Mouse (Mus musculus): ENCODE results near the gene Gpr156. TPM values are rescaled to one million over a fixed set of nuclear protein-coding genes. Genes with fewer than 3 reads are reported as not detected.

Gpr156 gene
- total and polyA plus RNA-seq, 3 experiments, result 0.08 to 0.09 TPM; not detected in 1

DNA sequence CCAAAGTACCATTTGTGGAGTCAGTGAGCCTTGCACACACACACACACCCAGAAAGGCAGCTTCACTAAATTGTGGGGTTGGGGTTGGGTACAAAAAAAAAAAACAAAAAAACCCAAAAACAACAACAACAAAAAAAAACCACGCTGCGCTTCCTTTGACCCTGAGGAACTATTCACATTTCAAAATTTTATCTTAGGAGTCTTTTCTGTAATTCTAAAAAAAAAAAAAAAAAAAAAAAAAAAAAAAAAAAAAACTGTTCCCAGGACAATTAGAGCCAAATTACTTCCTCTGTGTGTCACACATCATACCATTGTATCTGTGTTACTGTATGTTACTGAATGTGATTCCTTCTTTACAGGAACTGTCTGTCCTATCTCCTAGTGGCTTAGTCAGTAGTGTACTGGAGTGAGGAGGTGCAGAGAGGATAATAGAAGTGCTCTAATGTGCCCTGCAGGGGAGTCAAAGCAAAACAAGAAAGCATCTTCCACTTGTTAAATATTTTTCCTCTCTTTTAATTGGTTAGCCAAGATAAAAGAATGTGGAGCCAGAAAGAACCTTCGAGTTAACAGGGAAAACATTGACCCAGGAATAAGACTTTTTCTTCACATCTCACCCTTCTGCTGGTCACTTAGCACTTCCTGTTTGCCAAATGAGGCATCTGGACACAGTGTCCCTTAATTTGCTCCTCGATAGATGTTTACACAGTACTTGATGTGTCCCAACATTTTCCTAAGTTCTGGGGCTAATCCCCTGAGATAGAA is 46.6 kb upstream of the Gpr156 start:
- in situ Hi-C loops (cut with MboI; ENCODE audit: low pct_ligation_motif_present, low pct_unique_long_range_greater_than_20kb, low sequenced_read_pairs) (no loop called here), dilution Hi-C loops (cut with MboI; ENCODE audit: extremely low pct_ligation_motif_present, extremely low pct_unique_long_range_greater_than_20kb, low sequenced_read_pairs) (no loop called here)
- no peak overlapping the region for H3K27ac ChIP-seq (ENCODE audit: insufficient read depth, low read depth)
- H3K9ac ChIP-seq (ENCODE audit: insufficient read depth, low read depth), result peak overlapping the region; percentile 86
- peak overlapping the region; percentile 62 for H3K4me2 ChIP-seq (ENCODE audit: insufficient read depth, low read depth, poor library complexity, severe bottlenecking)
- peak overlapping the region; percentile 88 to 99 (median 97) for H3K4me3 ChIP-seq (replicated peaks in 1 of 3; ENCODE audit: low read depth in 2 of 3, low read length in 2 of 3, poor library complexity in 1 of 3)
- H3K9me3 ChIP-seq (replicated peaks; ENCODE audit: low read length), result no peaks in the 10 kb centered on the region
- no peaks in the 10 kb centered on the region for H3K27me3 ChIP-seq (replicated peaks)
- peaks cover 0 to 23% of the 10 kb centered on the region in 2 experiments for H3K36me3 ChIP-seq (replicated peaks in 1 of 2; ENCODE audit: control insufficient read depth in 1 of 2, insufficient read depth in 1 of 2, low read length in 1 of 2)
- H3K79me2 ChIP-seq (replicated peaks; ENCODE audit: control insufficient read depth, extremely low read depth, insufficient read depth, poor library complexity, severe bottlenecking), result peaks cover 48% of the 10 kb centered on the region
- DNase-seq (ENCODE audit: extremely low read depth), result peak; percentile 41
- TF ChIP-seq EP300 (IDR thresholded peaks at IDR 0.05; ENCODE audit: low read length) (0 out of 2 replicates have a peak, but pooled peaks have one; percentile 13), ELF1 (IDR thresholded peaks at IDR 0.05; ENCODE audit: low read depth, low read length) (peak; percentile 56; the same call in 1 of the 2 replicates), CHD1 (IDR thresholded peaks at IDR 0.05; ENCODE audit: low read depth, low read length) (0 out of 2 replicates have a peak, but pooled peaks have one; percentile 74), SIN3A (IDR thresholded peaks at IDR 0.05; ENCODE audit: low read length) (peak; percentile 2; the same call in 1 of the 2 replicates), TBP (conservative IDR thresholded peaks at IDR 0.05; ENCODE audit: low read depth, low read length) (no peak), MEF2A (IDR thresholded peaks at IDR 0.05; ENCODE audit: borderline replicate concordance, low read depth, low read length) (no peak), E2F4 (IDR thresholded peaks at IDR 0.05; ENCODE audit: insufficient replicate concordance, low read depth, low read length) (no peak), CTCF (conservative IDR thresholded peaks at IDR 0.05 in 1 of 2, IDR thresholded peaks at IDR 0.05 in 1 of 2; ENCODE audit: low read depth in 2 of 2, low read length in 2 of 2) (no peak), ZNF384 (IDR thresholded peaks at IDR 0.05; ENCODE audit: low read depth, low read length) (peak; percentile 94), USF2 (conservative IDR thresholded peaks at IDR 0.05; ENCODE audit: low read depth, low read length) (no peak)
- H3K4me1 ChIP-seq (ENCODE audit: control insufficient read depth in 1 of 2, insufficient read depth in 2 of 2), result peaks cover 18 to 36% of the 10 kb centered on the region in 2 experiments

DNA sequence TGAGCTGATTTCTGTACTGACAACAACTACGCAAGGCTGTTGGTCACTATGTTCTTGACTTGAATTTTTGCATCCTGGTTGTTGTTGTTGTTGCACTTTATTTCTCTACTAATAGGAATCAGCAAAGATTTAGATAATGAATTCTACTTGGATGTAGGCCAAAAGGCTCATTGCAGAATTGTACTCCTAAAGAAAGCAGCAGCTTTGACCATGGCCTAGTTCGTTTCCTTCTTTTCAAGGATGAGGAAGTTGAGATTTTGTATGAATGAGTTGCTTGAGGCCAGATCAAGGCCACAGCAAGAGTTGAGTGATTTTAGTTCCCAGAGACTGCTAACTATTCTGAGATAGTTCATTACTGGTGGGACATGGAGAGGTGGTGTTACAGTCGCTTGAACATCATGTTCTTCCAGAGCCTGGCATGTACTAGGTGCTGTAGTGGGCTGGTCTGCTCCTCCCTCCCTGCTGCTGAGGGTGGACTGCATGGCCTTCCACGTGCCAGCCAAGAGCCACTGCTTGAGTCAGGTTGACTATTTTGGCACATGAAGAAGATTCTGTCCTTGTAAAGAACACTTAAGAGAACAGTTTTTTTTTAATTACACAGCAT is 45.1 kb upstream of the Gpr156 start:
- peaks cover 0 to 32% of the 10 kb centered on the region in 2 experiments for H3K36me3 ChIP-seq (replicated peaks in 1 of 2; ENCODE audit: control insufficient read depth in 1 of 2, insufficient read depth in 1 of 2, low read length in 1 of 2)
- H3K4me3 ChIP-seq (replicated peaks in 1 of 3; ENCODE audit: low read depth in 2 of 3, low read length in 2 of 3, poor library complexity in 1 of 3), result no peak overlapping the region
- H3K9ac ChIP-seq (ENCODE audit: insufficient read depth, low read depth), result 0 out of 2 replicates have a peak overlapping the region, but pooled peaks have one; percentile 11
- no peak for DNase-seq (ENCODE audit: extremely low read depth)
- peaks cover 13 to 44% of the 10 kb centered on the region in 2 experiments for H3K4me1 ChIP-seq (ENCODE audit: control insufficient read depth in 1 of 2, insufficient read depth in 2 of 2)
- H3K79me2 ChIP-seq (replicated peaks; ENCODE audit: control insufficient read depth, extremely low read depth, insufficient read depth, poor library complexity, severe bottlenecking), result peaks cover 58% of the 10 kb centered on the region
- TF ChIP-seq RCOR1 (conservative IDR thresholded peaks at IDR 0.05; ENCODE audit: low read depth, low read length), result no peak
- TF ChIP-seq MAX (IDR thresholded peaks at IDR 0.05; ENCODE audit: low read length), result no peak
- no peak for TF ChIP-seq JUND (conservative IDR thresholded peaks at IDR 0.05; ENCODE audit: low read depth, low read length)
- no peak for TF ChIP-seq SIN3A (IDR thresholded peaks at IDR 0.05; ENCODE audit: low read length)
- TF ChIP-seq NRF1 (IDR thresholded peaks at IDR 0.05; ENCODE audit: low read depth, low read length), result no peak
- TF ChIP-seq CTCF (conservative IDR thresholded peaks at IDR 0.05 in 1 of 2, IDR thresholded peaks at IDR 0.05 in 1 of 2; ENCODE audit: low read depth in 2 of 2, low read length in 2 of 2), result no peak
- no peak for TF ChIP-seq USF1 (IDR thresholded peaks at IDR 0.05; ENCODE audit: low read depth, low read length)
- no peak for TF ChIP-seq TCF12 (IDR thresholded peaks at IDR 0.05; ENCODE audit: low read depth, low read length)
- no peak for TF ChIP-seq KAT2A (IDR thresholded peaks at IDR 0.05; ENCODE audit: insufficient replicate concordance, low read length)
- no peak for TF ChIP-seq JUN (IDR thresholded peaks at IDR 0.05; ENCODE audit: insufficient read depth, low read depth, low read length)
- no peak for TF ChIP-seq TBP (conservative IDR thresholded peaks at IDR 0.05; ENCODE audit: low read depth, low read length)
- TF ChIP-seq GABPA (IDR thresholded peaks at IDR 0.05; ENCODE audit: insufficient replicate concordance, low read depth, low read length), result no peak
- H3K27ac ChIP-seq (ENCODE audit: insufficient read depth, low read depth), result no peak overlapping the region
- H3K9me3 ChIP-seq (replicated peaks; ENCODE audit: low read length), result no peaks in the 10 kb centered on the region
- in situ Hi-C loops (cut with MboI; ENCODE audit: low pct_ligation_motif_present, low pct_unique_long_range_greater_than_20kb, low sequenced_read_pairs) (no loop called here), dilution Hi-C loops (cut with MboI; ENCODE audit: extremely low pct_ligation_motif_present, extremely low pct_unique_long_range_greater_than_20kb, low sequenced_read_pairs) (no loop called here)
- no peaks in the 10 kb centered on the region for H3K27me3 ChIP-seq (replicated peaks)
- peak overlapping the region; percentile 62; the same call in 1 of the 2 replicates for H3K4me2 ChIP-seq (ENCODE audit: insufficient read depth, low read depth, poor library complexity, severe bottlenecking)

Data from CH12.LX (cell line).